Comparison of ENCODE assay signal across 10 mouse cellular contexts in the genomic region with DNA sequence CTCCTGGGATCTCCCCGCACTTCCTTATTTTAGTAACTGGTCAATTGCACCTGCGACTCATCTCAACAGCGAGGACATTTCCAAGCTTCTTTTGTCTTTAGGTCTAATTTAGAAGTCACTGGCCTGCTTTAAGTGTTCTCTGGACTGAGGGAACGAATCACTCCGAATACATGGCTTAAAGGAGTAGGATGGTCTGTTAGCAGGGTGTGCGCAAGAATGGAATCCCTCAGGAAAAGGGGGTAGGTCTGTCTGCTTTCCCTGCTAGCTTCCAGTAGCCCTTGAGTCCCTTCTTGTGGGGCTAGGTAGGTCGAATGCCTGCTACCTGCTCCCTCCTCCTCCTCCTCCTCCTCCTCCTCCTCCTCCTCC. TPM values are rescaled to one million over a fixed set of nuclear protein-coding genes. Genes with fewer than 3 reads are reported as not detected.
DNase-seq lines count a peak whose midpoint lies in the region; ATAC-seq lines count a peak whose summit lies in the region.
"Had no signal": no experiment of that assay in that cellular context is flagged by ENCODE, and none has a peak within 500 bp of the region (broad histone marks: within the 10 kb centered on the region; RNA-seq: fewer than 3 reads in every experiment).

No protein-coding gene starts in this region.

- intact Hi-C loops in heart, postnatal 36 days (cut with DNase I), result no loop called here
- intact Hi-C loops in gastrocnemius, postnatal 36 days (cut with DNase I), result no loop called here

- H3K36me3 ChIP-seq in heart, embryonic 13.5 days, result no peaks in the 10 kb centered on the region
- no peaks in the 10 kb centered on the region for H3K36me3 ChIP-seq in neural tube, embryonic 13.5 days
- no peaks in the 10 kb centered on the region for H3K36me3 ChIP-seq in limb, embryonic 10.5 days

- H3K4me2 ChIP-seq in heart, embryonic 13.5 days, result peak overlapping the region; percentile 29
- peak overlapping the region; percentile 20; the same call in 1 of the 2 replicates for H3K4me2 ChIP-seq in neural tube, embryonic 13.5 days

- no peaks in the 10 kb centered on the region for H3K27me3 ChIP-seq in heart, embryonic 13.5 days (replicated peaks)
- H3K27me3 ChIP-seq in neural tube, embryonic 13.5 days, result no peaks in the 10 kb centered on the region
- H3K27me3 ChIP-seq in limb, embryonic 10.5 days (ENCODE audit: low read depth, poor library complexity, severe bottlenecking), result no peaks in the 10 kb centered on the region

- 57% methylated on average over 7 of the region's 7 CpGs for WGBS in heart, embryonic 13.5 days
- 56% methylated on average over 7 of the region's 7 CpGs for WGBS in neural tube, embryonic 13.5 days
- 84% methylated on average over 7 of the region's 7 CpGs for WGBS in limb, embryonic 10.5 days

- peak; percentile 25; the same call in 1 of the 2 replicates for ATAC-seq in heart, embryonic 13.5 days (ENCODE audit: extremely low read depth, insufficient number of reproducible peaks, low FRiP score, low TSS enrichment)
- ATAC-seq in neural tube, embryonic 13.5 days (ENCODE audit: low read depth), result peak; percentile 72; the same call in 1 of the 2 replicates
- ATAC-seq in activated CD4-positive, CD25-positive, alpha-beta regulatory T cell, adult 4 months, result no peak
- no peak for ATAC-seq in granulocyte monocyte progenitor cell, adult 5-6 weeks (replicated peaks; ENCODE audit: poor library complexity, severe bottlenecking)

- peaks cover 17% of the 10 kb centered on the region for H3K4me1 ChIP-seq in heart, embryonic 13.5 days
- H3K4me1 ChIP-seq in neural tube, embryonic 13.5 days (replicated peaks), result peaks cover 14% of the 10 kb centered on the region
- peaks cover 7% of the 10 kb centered on the region; the same call in 1 of the 2 replicates for H3K4me1 ChIP-seq in limb, embryonic 10.5 days

- no peaks in the 10 kb centered on the region for H3K9me3 ChIP-seq in heart, embryonic 13.5 days
- no peaks in the 10 kb centered on the region for H3K9me3 ChIP-seq in neural tube, embryonic 13.5 days
- no peaks in the 10 kb centered on the region for H3K9me3 ChIP-seq in limb, embryonic 10.5 days (replicated peaks)

- DNase-seq in heart, postnatal 36 days, result no peak
- DNase-seq in neural tube, embryonic 10.5 days (ENCODE audit: extremely low spot score, low spot score), result no peak
- no peak for DNase-seq in limb, embryonic 10.5 days (ENCODE audit: low spot score)
- DNase-seq in gastrocnemius, postnatal 36 days, result no peak

- H3K27ac ChIP-seq in heart, embryonic 13.5 days (replicated peaks), result peak overlapping the region; percentile 97
- peak overlapping the region; percentile 34 for H3K27ac ChIP-seq in neural tube, embryonic 13.5 days (replicated peaks)
- peak overlapping the region; percentile 42; the same call in 1 of the 2 replicates for H3K27ac ChIP-seq in limb, embryonic 10.5 days
- H3K27ac ChIP-seq: macrophage had no signal

- no peak overlapping the region for H3K4me3 ChIP-seq in heart, embryonic 13.5 days
- H3K4me3 ChIP-seq in neural tube, embryonic 13.5 days, result no peak overlapping the region
- H3K4me3 ChIP-seq in limb, embryonic 10.5 days, result no peak overlapping the region

- no peak overlapping the region for H3K9ac ChIP-seq in heart, embryonic 13.5 days
- H3K9ac ChIP-seq in neural tube, embryonic 13.5 days, result no peak overlapping the region

RNA-seq across cellular contexts. Expression of gene Atp8b4, which starts 49.6 kb away (rescaled TPM):
- 0.18 and 0.27 TPM in 2 replicates for polyA plus RNA-seq in heart, embryonic 13.5 days (2015; fragmentation: Nextera tagmentation; extraction: Ambion mirVana)
- under 1 TPM; 0.42 to 0.79 TPM for total RNA-seq in heart, postnatal 36 days (2021)
- 0.06 TPM in 1 of 2 replicates, not detected in the other for polyA plus RNA-seq in neural tube, embryonic 13.5 days (2015; fragmentation: Nextera tagmentation; extraction: Ambion mirVana)
- polyA plus RNA-seq in limb, embryonic 10.5 days (2016; fragmentation: Nextera tagmentation; extraction: Ambion mirVana), result 0.03 and 0.08 TPM in 2 replicates
- under 1 TPM; 0.17 to 0.20 TPM for total RNA-seq in gastrocnemius, postnatal 36 days (2021)
- 1 to 10 TPM; 1.4 to 2.8 TPM for polyA plus RNA-seq in activated CD4-positive, CD25-positive, alpha-beta regulatory T cell, adult 4 months (2017; shearing (Covaris generic))
- total RNA-seq in granulocyte monocyte progenitor cell, adult 5-6 weeks (2014; fragmentation: Nextera tagmentation), result 230 and 261 TPM in 2 replicates
- total RNA-seq in granulocyte monocyte progenitor cell, adult 5-6 weeks (2017), result 411 and 415 TPM in 2 replicates
- total RNA-seq: layer of hippocampus, adult 18-20 months had no signal

Comparison
In these comparisons a context has a peak if more than half of its experiments do, and no peak if none do; other contexts are left out.
1. ATAC-seq: peak in heart, embryonic 13.5 days (single experiment) and neural tube, embryonic 13.5 days (single experiment); none in activated CD4-positive, CD25-positive, alpha-beta regulatory T cell, adult 4 months (single experiment) and granulocyte monocyte progenitor cell, adult 5-6 weeks (single experiment).
2. H3K27ac ChIP-seq: peak in every context shown above with its lines; median percentile 97 in heart, embryonic 13.5 days; 42 in limb, embryonic 10.5 days; 34 in neural tube, embryonic 13.5 days.